Mouse (Mus musculus): ENCODE measurements around the gene Map3k5.

GRCm38 (mm10) chr10:20149121-20149834, 215.0 kb downstream of the Map3k5 start:
- TF ChIP-seq GATA1 (IDR thresholded peaks at IDR 0.05; ENCODE audit: low read length): no peak
- TF ChIP-seq TAL1 (IDR thresholded peaks at IDR 0.05; ENCODE audit: low read length): no peak
